Mouse (Mus musculus) layer of hippocampus, adult 18-20 months (tissue): ENCODE results near the gene Adgrb3. TPM values are rescaled to one million over a fixed set of nuclear protein-coding genes. Genes with fewer than 3 reads are reported as not detected.
"Not testable (repeated sequence)": the region's sequence is repeated elsewhere in the genome, so short reads cannot be mapped to it uniquely, and the experiment has no call there.

Experiments used
- DNase-seq, 2 experiments: peaks; one replicate each; pipeline ENCODE4 v3.0.0; 2022; ENCODE audit warnings: low spot score in 2 of 2
- total RNA-seq, 2 experiments: library from RNA; stranded (reverse); gene quantifications; 2 replicates each; pipeline ENCODE4 v1.2.3; 2021

Gene Adgrb3
- total RNA-seq, 2 experiments from 2014 or later: 97.8 to 105 TPM

- DNase-seq: peak in 1 of 2 experiments; percentile 36
Measured at GRCm38 (mm10) chr1:25745575-25745974, 83.9 kb downstream of the Adgrb3 start.

- no peak for DNase-seq
Measured at GRCm38 (mm10) chr1:25744736-25745135, 84.8 kb downstream of the Adgrb3 start.

- DNase-seq: no peak
Measured at GRCm38 (mm10) chr1:25729844-25730243, 99.7 kb downstream of the Adgrb3 start.

- peak; percentile 15 to 48 for DNase-seq
Measured at GRCm38 (mm10) chr1:25711474-25711873, 118.0 kb downstream of the Adgrb3 start.

- DNase-seq: no peak
Measured at GRCm38 (mm10) chr1:25706299-25706698, 123.2 kb downstream of the Adgrb3 start.

- peak in 1 of 2 experiments; percentile 65 for DNase-seq
Measured at GRCm38 (mm10) chr1:25698702-25699250, 130.7 kb downstream of the Adgrb3 start.

- DNase-seq: peak in 1 of 2 experiments; percentile 51
Measured at GRCm38 (mm10) chr1:25697179-25697578, 132.3 kb downstream of the Adgrb3 start.

- DNase-seq: no peak
Measured at GRCm38 (mm10) chr1:25696771-25697170, 132.7 kb downstream of the Adgrb3 start.

- DNase-seq: peak; percentile 37 to 71
Measured at GRCm38 (mm10) chr1:25682118-25682517, 147.4 kb downstream of the Adgrb3 start.

- DNase-seq: no peak
Measured at GRCm38 (mm10) chr1:25679656-25680055, 149.9 kb downstream of the Adgrb3 start.

- no peak for DNase-seq
Measured at GRCm38 (mm10) chr1:25652717-25653116, 176.8 kb downstream of the Adgrb3 start.

- DNase-seq: no peak
Measured at GRCm38 (mm10) chr1:25644256-25644655, 185.3 kb downstream of the Adgrb3 start.

GRCm38 (mm10) chr1:25621458-25621857 is 208.0 kb downstream of the Adgrb3 start:
- no peak for DNase-seq

GRCm38 (mm10) chr1:25616954-25617353 is 212.6 kb downstream of the Adgrb3 start:
- peak in 1 of 2 experiments; percentile 30 for DNase-seq

GRCm38 (mm10) chr1:25610776-25611175 is 218.7 kb downstream of the Adgrb3 start:
- not testable (repeated sequence) for DNase-seq

- no peak for DNase-seq
Measured at GRCm38 (mm10) chr1:25598941-25599340, 230.6 kb downstream of the Adgrb3 start.

GRCm38 (mm10) chr1:25588568-25589118 is 240.9 kb downstream of the Adgrb3 start:
- no peak for DNase-seq

GRCm38 (mm10) chr1:25581698-25582097 is 247.8 kb downstream of the Adgrb3 start:
- no peak for DNase-seq

- no peak for DNase-seq
Measured at GRCm38 (mm10) chr1:25577836-25578235, 251.7 kb downstream of the Adgrb3 start.

GRCm38 (mm10) chr1:25576598-25576997 is 252.9 kb downstream of the Adgrb3 start:
- DNase-seq: peak in 1 of 2 experiments; percentile 39

GRCm38 (mm10) chr1:25568096-25568495 is 261.4 kb downstream of the Adgrb3 start:
- DNase-seq: no peak

GRCm38 (mm10) chr1:25546072-25546471 is 283.4 kb downstream of the Adgrb3 start:
- DNase-seq: no peak

GRCm38 (mm10) chr1:25543915-25544314 is 285.6 kb downstream of the Adgrb3 start:
- no peak for DNase-seq
